Mouse (Mus musculus) heart, embryonic 13.5 days (tissue): ENCODE measurements around the gene Fmnl3. TPM values are rescaled to one million over a fixed set of nuclear protein-coding genes. Genes with fewer than 3 reads are reported as not detected.

Experiments used
- ATAC-seq: fragments of 200-750 bp; cut with Nextera tagmentation; 2 replicates; pipeline ENCODE4 v1.8.0; 2017; ENCODE audit warnings: moderate TSS enrichment; ENCODE audit not compliant: insufficient number of reproducible peaks, low FRiP score, low TSS enrichment; ENCODE audit errors: extremely low read depth
- H3K27ac ChIP-seq: fragments of 300-500 bp; sonication (generic); replicated peaks from 2 replicates; pipeline ENCODE4 v1.5.1; 2015; ENCODE audit warnings: moderate library complexity, mild to moderate bottlenecking, inconsistent platforms
- H3K27me3 ChIP-seq: fragments of 300-500 bp; sonication (generic); replicated peaks from 2 replicates; pipeline ENCODE4 v1.6.1; 2015; ENCODE audit warnings: mild to moderate bottlenecking, inconsistent platforms
- H3K36me3 ChIP-seq: fragments of 300-500 bp; sonication (generic); 2 replicates; pipeline ENCODE4 v1.6.1; 2015; ENCODE audit warnings: mild to moderate bottlenecking, inconsistent platforms
- H3K4me1 ChIP-seq: fragments of 300-500 bp; sonication (generic); 2 replicates; pipeline ENCODE4 v1.6.1; 2015; ENCODE audit warnings: inconsistent platforms
- H3K4me2 ChIP-seq: fragments of 300-500 bp; sonication (generic); 2 replicates; pipeline ENCODE4 v1.6.1; 2015; ENCODE audit warnings: inconsistent platforms, mild to moderate bottlenecking, moderate library complexity
- H3K4me3 ChIP-seq: fragments of 300-500 bp; sonication (generic); 2 replicates; pipeline ENCODE4 v1.5.1; 2015; ENCODE audit warnings: moderate library complexity, mild to moderate bottlenecking, inconsistent platforms
- H3K9ac ChIP-seq: fragments of 300-500 bp; sonication (generic); 2 replicates; pipeline ENCODE4 v1.6.1; 2015; ENCODE audit warnings: inconsistent platforms, mild to moderate bottlenecking, moderate library complexity
- H3K9me3 ChIP-seq: fragments of 300-500 bp; sonication (generic); 2 replicates; pipeline ENCODE4 v1.6.1; 2016; ENCODE audit warnings: inconsistent platforms
- WGBS: fragments of 180-500 bp; shearing (Covaris S2); methylation state at CpG from one replicate; pipeline ENCODE4 v1.1.7; 2015; ENCODE audit warnings: mixed read lengths; 5-methylcytosine and 5-hydroxymethylcytosine counted together
- polyA plus RNA-seq: library from polyadenylated mRNA; unstranded; fragments of >200 nt; fragmentation: Nextera tagmentation; extraction: Ambion mirVana; gene quantifications from 2 replicates; pipeline ENCODE4 v1.2.1, GENCODE M21; 2015

Gene Fmnl3
- polyA plus RNA-seq, 1 experiment from 2014 or later: 13.0 TPM

GRCm38 (mm10) chr15:99278271-99278670 is 92.0 kb downstream of the Fmnl3 start:
- 86% methylated on average over 7 of the region's 7 CpGs for WGBS
- no peaks in the 10 kb centered on the region for H3K36me3 ChIP-seq
- no peak overlapping the region for H3K4me3 ChIP-seq
- no peaks in the 10 kb centered on the region for H3K4me1 ChIP-seq
- H3K9me3 ChIP-seq: no peaks in the 10 kb centered on the region
- no peak overlapping the region for H3K9ac ChIP-seq
- H3K4me2 ChIP-seq: no peak overlapping the region
- H3K27ac ChIP-seq: no peak overlapping the region
- H3K27me3 ChIP-seq: peaks cover 17% of the 10 kb centered on the region; the same call in 1 of the 2 replicates
- no peak for ATAC-seq

GRCm38 (mm10) chr15:99276095-99276494 is 94.2 kb downstream of the Fmnl3 start:
- H3K4me1 ChIP-seq: no peaks in the 10 kb centered on the region
- H3K9me3 ChIP-seq: no peaks in the 10 kb centered on the region
- 79% methylated on average over 8 of the region's 8 CpGs for WGBS
- no peak overlapping the region for H3K4me3 ChIP-seq
- no peak overlapping the region for H3K27ac ChIP-seq
- no peak for ATAC-seq
- H3K4me2 ChIP-seq: no peak overlapping the region
- H3K27me3 ChIP-seq: peaks cover 17% of the 10 kb centered on the region; the same call in 1 of the 2 replicates
- no peak overlapping the region for H3K9ac ChIP-seq
- no peaks in the 10 kb centered on the region for H3K36me3 ChIP-seq

Other genes starting within 250 kb of the Fmnl3 start
- 31.8 and 34.5 TPM in 2 replicates for gene Spats2, start 244.6 kb downstream of the Fmnl3 start, polyA plus RNA-seq
- gene Kcnh3, start 145.6 kb downstream of the Fmnl3 start, polyA plus RNA-seq: 0.19 and 0.45 TPM in 2 replicates
- 149 TPM in 2 replicates for gene Mcrs1, start 118.5 kb downstream of the Fmnl3 start, polyA plus RNA-seq
- gene Prpf40b, start 75.4 kb downstream of the Fmnl3 start, polyA plus RNA-seq: 37.4 and 41.5 TPM in 2 replicates
- 0.40 and 0.52 TPM in 2 replicates for gene Fam186b, start 74.6 kb downstream of the Fmnl3 start, polyA plus RNA-seq
- 248 and 251 TPM in 2 replicates for gene Tmbim6, start 22.4 kb upstream of the Fmnl3 start, polyA plus RNA-seq
- 6.8 and 7.7 TPM in 2 replicates for gene Nckap5l, start 87.3 kb upstream of the Fmnl3 start, polyA plus RNA-seq
- 10.5 and 13.7 TPM in 2 replicates for gene Bcdin3d, start 104.2 kb upstream of the Fmnl3 start, polyA plus RNA-seq
- 0.12 and 0.22 TPM in 2 replicates for gene Faim2, start 157.7 kb upstream of the Fmnl3 start, polyA plus RNA-seq
- not detected in 2 replicates for gene Aqp2, start 208.6 kb upstream of the Fmnl3 start, polyA plus RNA-seq
- gene Aqp5, start 220.3 kb upstream of the Fmnl3 start, polyA plus RNA-seq: 0.43 and 0.67 TPM in 2 replicates
- not detected in 2 replicates for gene Aqp6, start 230.9 kb upstream of the Fmnl3 start, polyA plus RNA-seq